Comparison of ENCODE assay signal across 8 mouse cellular contexts in the genomic region with DNA sequence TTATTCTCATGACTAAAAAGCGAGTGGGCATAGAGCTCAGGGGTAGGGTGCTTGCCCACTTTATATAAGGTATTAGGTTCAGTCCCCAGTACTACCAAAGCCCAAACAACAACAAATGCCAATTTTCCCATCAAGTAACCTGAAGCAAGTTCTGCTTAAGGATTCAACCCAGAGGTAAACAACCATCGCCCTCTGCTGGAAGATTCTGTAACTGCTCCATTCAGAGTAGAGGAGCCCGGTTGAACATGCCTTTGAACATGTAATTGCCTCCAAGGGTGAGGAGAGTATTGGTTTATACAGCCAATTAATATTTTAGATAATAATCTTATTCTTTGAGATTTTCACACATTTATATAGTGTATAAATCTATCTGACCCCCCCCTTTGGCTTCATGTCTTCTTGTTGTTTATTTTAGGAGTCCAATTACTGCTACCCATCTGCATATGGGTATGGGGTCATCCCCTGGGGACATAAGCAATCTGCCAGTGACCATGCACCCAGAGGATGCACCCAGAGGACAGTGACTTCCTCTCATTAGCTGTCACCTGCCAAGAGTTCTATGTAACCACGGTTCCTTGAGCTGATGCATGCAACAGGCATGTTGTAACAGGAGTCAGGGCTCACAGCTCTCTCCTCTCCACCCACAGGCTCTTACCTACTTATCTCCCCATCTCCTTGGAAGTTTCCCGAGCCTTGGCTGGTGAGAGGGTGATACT. TPM values are rescaled to one million over a fixed set of nuclear protein-coding genes. Genes with fewer than 3 reads are reported as not detected.
DNase-seq lines count a peak whose midpoint lies in the region; ATAC-seq and TF ChIP-seq lines count a peak whose summit lies in the region.

No protein-coding gene starts in this region.

- 24% methylated on average over 5 of the region's 5 CpGs for WGBS in embryonic facial prominence, embryonic 10.5 days
- WGBS in liver, postnatal 0 days (ENCODE audit: insufficient replicate concordance): 20% methylated on average over 5 of the region's 5 CpGs

- H3K4me2 ChIP-seq in liver, postnatal 0 days (ENCODE audit: low read depth, low read length): no peak overlapping the region

- TF ChIP-seq EP300 in liver, postnatal 0 days (IDR thresholded peaks at IDR 0.05; ENCODE audit: low read depth): no peak

- H3K36me3 ChIP-seq in embryonic facial prominence, embryonic 10.5 days (replicated peaks): no peaks in the 10 kb centered on the region
- no peaks in the 10 kb centered on the region for H3K36me3 ChIP-seq in liver, postnatal 0 days (replicated peaks; ENCODE audit: insufficient read depth, low read length)

- no peaks in the 10 kb centered on the region for H3K9me3 ChIP-seq in embryonic facial prominence, embryonic 10.5 days
- H3K9me3 ChIP-seq in liver, postnatal 0 days (ENCODE audit: low read length): no peaks in the 10 kb centered on the region

- peak; percentile 89 for DNase-seq in adrenal gland, postnatal 10 days
- peak; percentile 69 for DNase-seq in embryonic facial prominence, embryonic 10.5 days (ENCODE audit: low spot score)
- DNase-seq in heart, postnatal 10 days: peak; percentile 84 to 92
- peak; percentile 76 to 87 for DNase-seq in kidney, postnatal 36 days
- peak; percentile 70 for DNase-seq in liver, postnatal 0 days
- peak; percentile 71 for DNase-seq in ovary, postnatal 14 days (ENCODE audit: low spot score)
- DNase-seq in urinary bladder, postnatal 10 days (ENCODE audit: low spot score): peak; percentile 30

- 0 out of 2 replicates have a peak, but pooled peaks cover 3% of the 10 kb centered on the region for H3K4me1 ChIP-seq in embryonic facial prominence, embryonic 10.5 days
- H3K4me1 ChIP-seq in liver, postnatal 0 days (ENCODE audit: insufficient read depth): no peaks in the 10 kb centered on the region; the same call in 1 of the 2 replicates

- ATAC-seq in CD4-positive, CD25-positive, alpha-beta regulatory T cell, adult 4 months: peak; percentile 67
- peak; percentile 47; the same call in 1 of the 2 replicates for ATAC-seq in liver, postnatal 0 days

- peak; percentile 89 for TF ChIP-seq CTCF in liver, postnatal 0 days (IDR thresholded peaks at IDR 0.05; ENCODE audit: low read depth)

- H3K27me3 ChIP-seq in embryonic facial prominence, embryonic 10.5 days (replicated peaks; ENCODE audit: low read depth, poor library complexity, severe bottlenecking): no peaks in the 10 kb centered on the region
- no peaks in the 10 kb centered on the region for H3K27me3 ChIP-seq in liver, postnatal 0 days (ENCODE audit: insufficient read depth, low read length)

- H3K4me3 ChIP-seq in embryonic facial prominence, embryonic 10.5 days: no peak overlapping the region
- H3K4me3 ChIP-seq in liver, postnatal 0 days (ENCODE audit: low read depth, low read length): no peak overlapping the region

- intact Hi-C loops in heart, postnatal 10 days (cut with DNase I): loop anchor here (1.0 to 5.0 kb wide), 5 partner anchors 37 to 267 kb away; a partner anchor contains a TSS

- H3K9ac ChIP-seq in liver, postnatal 0 days (replicated peaks): no peak overlapping the region

- no peak overlapping the region for H3K27ac ChIP-seq in embryonic facial prominence, embryonic 10.5 days (replicated peaks)
- no peak overlapping the region for H3K27ac ChIP-seq in liver, postnatal 0 days (ENCODE audit: low read depth)

RNA-seq across cellular contexts. Expression of a gene that starts 38.0 kb away (rescaled TPM):
- polyA plus RNA-seq in CD4-positive, CD25-positive, alpha-beta regulatory T cell, adult 4 months (2017; shearing (Covaris generic)): under 1 TPM; 0.18 to 0.26 TPM
- total RNA-seq in adrenal gland, postnatal 10 days (2021): 1 to 10 TPM; 7.9 to 9.8 TPM
- polyA plus RNA-seq in embryonic facial prominence, embryonic 10.5 days (2016; fragmentation: Nextera tagmentation; extraction: Ambion mirVana): 3.6 and 4.4 TPM in 2 replicates
- total RNA-seq in heart, postnatal 10 days (2021): 10 to 100 TPM; 10.7 to 37.7 TPM
- polyA plus RNA-seq in liver, postnatal 0 days (2015; fragmentation: Nextera tagmentation; extraction: Ambion mirVana): 10.3 and 15.8 TPM in 2 replicates

RNA-seq across cellular contexts. Expression of a gene that starts 44.8 kb away (rescaled TPM):
- polyA plus RNA-seq in CD4-positive, CD25-positive, alpha-beta regulatory T cell, adult 4 months (2017; shearing (Covaris generic)): not detected
- total RNA-seq in adrenal gland, postnatal 10 days (2021): 10 to 100 TPM; 61.9 to 65.2 TPM
- 2.5 and 3.1 TPM in 2 replicates for polyA plus RNA-seq in embryonic facial prominence, embryonic 10.5 days (2016; fragmentation: Nextera tagmentation; extraction: Ambion mirVana)
- 10 to 100 TPM; 13.8 to 16.6 TPM for total RNA-seq in heart, postnatal 10 days (2021)
- polyA plus RNA-seq in liver, postnatal 0 days (2015; fragmentation: Nextera tagmentation; extraction: Ambion mirVana): 30.3 and 33.0 TPM in 2 replicates

Comparison
In these comparisons a context has a peak if more than half of its experiments do, and no peak if none do; other contexts are left out.
1. DNase-seq: peak in every context shown above with its lines; median percentile 89 in adrenal gland, postnatal 10 days; 88 in heart, postnatal 10 days; 82 in kidney, postnatal 36 days; 71 in ovary, postnatal 14 days; 70 in liver, postnatal 0 days; 69 in embryonic facial prominence, embryonic 10.5 days; 30 in urinary bladder, postnatal 10 days.